Comparison of ENCODE assay signal across 10 mouse cellular contexts in the genomic region with DNA sequence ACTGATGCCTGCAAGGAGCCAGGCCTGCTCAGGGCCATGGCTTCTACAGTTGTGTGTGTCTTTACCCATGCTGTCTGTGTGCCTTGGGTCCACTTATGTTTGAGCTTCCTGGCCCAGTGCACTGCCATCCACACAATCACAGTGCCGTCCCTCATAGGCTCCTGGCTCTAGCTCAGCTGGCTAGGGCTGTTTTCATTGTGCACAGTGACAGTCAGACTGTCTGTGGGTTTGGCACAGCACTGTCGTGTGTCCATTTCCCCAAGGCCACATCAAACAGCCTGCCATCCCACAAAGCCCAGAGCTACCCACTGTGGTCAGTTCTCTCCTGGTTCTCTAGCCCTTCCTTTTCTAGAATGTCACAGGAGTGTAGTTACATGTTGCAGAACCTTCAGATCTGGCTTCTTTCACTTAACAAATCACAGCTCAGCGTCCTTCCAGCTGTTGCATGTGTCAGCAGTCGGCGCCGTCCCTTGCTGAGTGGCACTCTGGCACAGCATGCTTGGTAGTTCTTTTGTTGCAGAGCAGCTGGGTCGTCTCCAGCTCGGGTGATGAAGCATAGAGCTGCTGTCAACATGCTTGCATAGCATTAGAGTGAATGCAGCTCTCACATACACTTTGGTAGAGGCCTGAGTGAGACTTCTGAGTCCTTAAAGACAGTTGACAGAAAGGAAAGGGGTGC. TPM values are rescaled to one million over a fixed set of nuclear protein-coding genes. Genes with fewer than 3 reads are reported as not detected.
DNase-seq lines count a peak whose midpoint lies in the region; ATAC-seq and TF ChIP-seq lines count a peak whose summit lies in the region.
"Had no signal": no experiment of that assay in that cellular context is flagged by ENCODE, and none has a peak within 500 bp of the region (broad histone marks: within the 10 kb centered on the region; RNA-seq: fewer than 3 reads in every experiment).

No protein-coding gene starts in this region.

- 29% methylated on average over 8 of the region's 8 CpGs for WGBS in heart, embryonic 15.5 days
- WGBS in heart, embryonic 10.5 days: 52% methylated on average over 8 of the region's 8 CpGs
- WGBS in lung, embryonic 14.5 days: 41% methylated on average over 8 of the region's 8 CpGs
- 34% methylated on average over 8 of the region's 8 CpGs for WGBS in forebrain, embryonic 16.5 days

- H3K9me3 ChIP-seq in heart, embryonic 15.5 days (replicated peaks): no peaks in the 10 kb centered on the region
- no peaks in the 10 kb centered on the region for H3K9me3 ChIP-seq in heart, embryonic 10.5 days
- H3K9me3 ChIP-seq in lung, embryonic 14.5 days (ENCODE audit: low read depth, low read length): no peaks in the 10 kb centered on the region
- no peaks in the 10 kb centered on the region for H3K9me3 ChIP-seq in forebrain, embryonic 16.5 days (ENCODE audit: control insufficient read depth, low read length)
- H3K9me3 ChIP-seq: embryonic facial prominence, embryonic 12.5 days had no signal

- H3K4me1 ChIP-seq in heart, embryonic 15.5 days (replicated peaks): peaks cover 18% of the 10 kb centered on the region
- H3K4me1 ChIP-seq in heart, embryonic 10.5 days: peaks cover 34% of the 10 kb centered on the region
- 0 out of 2 replicates have a peak, but pooled peaks cover 20% of the 10 kb centered on the region for H3K4me1 ChIP-seq in lung, embryonic 14.5 days (ENCODE audit: insufficient read depth)
- peaks cover 19% of the 10 kb centered on the region for H3K4me1 ChIP-seq in forebrain, embryonic 16.5 days (replicated peaks; ENCODE audit: control insufficient read depth, insufficient read depth, low read length)
- H3K4me1 ChIP-seq: embryonic facial prominence, embryonic 12.5 days had no signal

- DNase-seq in heart, embryonic 10.5 days (ENCODE audit: low spot score): no peak
- peak; percentile 82 for DNase-seq in lung, embryonic 14.5 days
- DNase-seq in lung, postnatal 36 days: no peak
- peak; percentile 12 for DNase-seq in adrenal gland, adult 8-10 months
- DNase-seq in cerebellum, adult 8-10 months: no peak
- DNase-seq in yolk sac, embryonic 10.5 days (ENCODE audit: low spot score): no peak

- H3K4me3 ChIP-seq in heart, embryonic 15.5 days: no peak overlapping the region
- H3K4me3 ChIP-seq in heart, embryonic 10.5 days: no peak overlapping the region
- no peak overlapping the region for H3K4me3 ChIP-seq in lung, embryonic 14.5 days (ENCODE audit: low read depth, low read length)
- no peak overlapping the region for H3K4me3 ChIP-seq in forebrain, embryonic 16.5 days (replicated peaks; ENCODE audit: low read length)
- H3K4me3 ChIP-seq: embryonic facial prominence, embryonic 12.5 days had no signal

- H3K4me2 ChIP-seq in heart, embryonic 15.5 days: no peak overlapping the region
- H3K4me2 ChIP-seq in lung, embryonic 14.5 days: no peak overlapping the region
- no peak overlapping the region for H3K4me2 ChIP-seq in forebrain, embryonic 16.5 days (ENCODE audit: low read length)
- H3K4me2 ChIP-seq: embryonic facial prominence, embryonic 12.5 days had no signal

- no peak overlapping the region for H3K27ac ChIP-seq in heart, embryonic 15.5 days
- H3K27ac ChIP-seq in heart, embryonic 10.5 days: no peak overlapping the region
- H3K27ac ChIP-seq in lung, embryonic 14.5 days (ENCODE audit: low read depth): peak overlapping the region; percentile 46
- no peak overlapping the region for H3K27ac ChIP-seq in forebrain, embryonic 16.5 days (ENCODE audit: low read length)
- H3K27ac ChIP-seq: embryonic facial prominence, embryonic 12.5 days had no signal

- ATAC-seq in heart, embryonic 15.5 days (replicated peaks; ENCODE audit: insufficient number of reproducible peaks, insufficient read depth, low FRiP score, low read depth): peak; percentile 58
- peak; percentile 89 for ATAC-seq in lung, embryonic 14.5 days (ENCODE audit: insufficient read depth)
- peak; percentile 82 for ATAC-seq in forebrain, embryonic 16.5 days

- no peaks in the 10 kb centered on the region for H3K36me3 ChIP-seq in heart, embryonic 15.5 days
- no peaks in the 10 kb centered on the region for H3K36me3 ChIP-seq in heart, embryonic 10.5 days
- no peaks in the 10 kb centered on the region for H3K36me3 ChIP-seq in lung, embryonic 14.5 days (ENCODE audit: insufficient read depth)
- no peaks in the 10 kb centered on the region for H3K36me3 ChIP-seq in forebrain, embryonic 16.5 days (ENCODE audit: control insufficient read depth, insufficient read depth)
- H3K36me3 ChIP-seq: embryonic facial prominence, embryonic 12.5 days had no signal

- no peak for TF ChIP-seq CTCF in lung, embryonic 14.5 days (IDR thresholded peaks at IDR 0.05; ENCODE audit: low read depth)

- H3K27me3 ChIP-seq in heart, embryonic 15.5 days: no peaks in the 10 kb centered on the region
- peaks cover 16% of the 10 kb centered on the region; the same call in 1 of the 2 replicates for H3K27me3 ChIP-seq in heart, embryonic 10.5 days (ENCODE audit: insufficient read depth, poor library complexity, severe bottlenecking)
- no peaks in the 10 kb centered on the region for H3K27me3 ChIP-seq in lung, embryonic 14.5 days (ENCODE audit: insufficient read depth, low read length)
- H3K27me3 ChIP-seq in forebrain, embryonic 16.5 days (replicated peaks; ENCODE audit: control insufficient read depth, insufficient read depth, low read length): no peaks in the 10 kb centered on the region
- H3K27me3 ChIP-seq: embryonic facial prominence, embryonic 12.5 days had no signal

- no peak overlapping the region for H3K9ac ChIP-seq in heart, embryonic 15.5 days
- H3K9ac ChIP-seq in lung, embryonic 14.5 days: no peak overlapping the region
- H3K9ac ChIP-seq in forebrain, embryonic 16.5 days (replicated peaks; ENCODE audit: low read depth, low read length): no peak overlapping the region
- H3K9ac ChIP-seq: embryonic facial prominence, embryonic 12.5 days had no signal

RNA-seq across cellular contexts. Expression of gene Rtl10, which starts 44.6 kb away (rescaled TPM):
- polyA plus RNA-seq in heart, embryonic 15.5 days (2015; fragmentation: Nextera tagmentation; extraction: Ambion mirVana): 1.8 and 2.7 TPM in 2 replicates
- 1.3 and 1.6 TPM in 2 replicates for polyA plus RNA-seq in heart, embryonic 10.5 days (2016; fragmentation: Nextera tagmentation; extraction: Ambion mirVana)
- polyA plus RNA-seq in lung, embryonic 14.5 days (2014; fragmentation: Nextera tagmentation; extraction: Ambion mirVana): 4.2 and 4.8 TPM in 2 replicates
- total RNA-seq in adrenal gland, adult 8-10 months (2022): 1 to 10 TPM; 4.9 to 8.2 (median 5.1) TPM
- 2.4 and 3.4 TPM in 2 replicates for polyA plus RNA-seq in forebrain, embryonic 16.5 days (2015; fragmentation: Nextera tagmentation; extraction: Ambion mirVana)

RNA-seq across cellular contexts. Expression of gene Gnb1l, which starts 44.8 kb away (rescaled TPM):
- polyA plus RNA-seq in heart, embryonic 15.5 days (2015; fragmentation: Nextera tagmentation; extraction: Ambion mirVana): 9.3 and 11.2 TPM in 2 replicates
- 10.8 and 17.1 TPM in 2 replicates for polyA plus RNA-seq in heart, embryonic 10.5 days (2016; fragmentation: Nextera tagmentation; extraction: Ambion mirVana)
- 16.2 and 17.6 TPM in 2 replicates for polyA plus RNA-seq in lung, embryonic 14.5 days (2014; fragmentation: Nextera tagmentation; extraction: Ambion mirVana)
- total RNA-seq in adrenal gland, adult 8-10 months (2022): 1 to 10 TPM; 5.1 to 7.0 (median 6.1) TPM
- polyA plus RNA-seq in forebrain, embryonic 16.5 days (2015; fragmentation: Nextera tagmentation; extraction: Ambion mirVana): 14.1 and 14.6 TPM in 2 replicates

RNA-seq across cellular contexts. Expression of gene Tbx1, which starts 47.2 kb away (rescaled TPM):
- 0.66 and 1.5 TPM in 2 replicates for polyA plus RNA-seq in heart, embryonic 15.5 days (2015; fragmentation: Nextera tagmentation; extraction: Ambion mirVana)
- polyA plus RNA-seq in heart, embryonic 10.5 days (2016; fragmentation: Nextera tagmentation; extraction: Ambion mirVana): 1.00 and 6.9 TPM in 2 replicates
- 12.0 and 15.8 TPM in 2 replicates for polyA plus RNA-seq in lung, embryonic 14.5 days (2014; fragmentation: Nextera tagmentation; extraction: Ambion mirVana)
- not detected for total RNA-seq in adrenal gland, adult 8-10 months (2022)
- 0.28 and 0.56 TPM in 2 replicates for polyA plus RNA-seq in forebrain, embryonic 16.5 days (2015; fragmentation: Nextera tagmentation; extraction: Ambion mirVana)
- total RNA-seq: granulocyte monocyte progenitor cell, adult 5-6 weeks had no signal

Comparison
In these comparisons a context has a peak if more than half of its experiments do, and no peak if none do; other contexts are left out.
1. DNase-seq: peak in lung, embryonic 14.5 days (single experiment) and adrenal gland, adult 8-10 months (single experiment); none in heart, embryonic 10.5 days (single experiment), lung, postnatal 36 days (single experiment), cerebellum, adult 8-10 months (single experiment) and yolk sac, embryonic 10.5 days (single experiment).
2. Peak in every context shown above with its lines, with median percentiles within 50 percentile points of each other: ATAC-seq.